Mouse (Mus musculus) myocyte (in vitro differentiated cells): ENCODE measurements around the gene Tbcc. TPM values are rescaled to one million over a fixed set of nuclear protein-coding genes. Genes with fewer than 3 reads are reported as not detected.

Source experiments
- H3K27me3 ChIP-seq: one replicate; pipeline ENCODE4 v1.6.1; 2011; ENCODE audit not compliant: control insufficient read depth, insufficient read depth, insufficient read length
- H3K36me3 ChIP-seq: one replicate; pipeline ENCODE4 v1.6.1; 2011; ENCODE audit not compliant: control insufficient read depth, insufficient read depth
- H3K4me2 ChIP-seq: one replicate; pipeline ENCODE4 v1.6.1; 2011; ENCODE audit warnings: low read depth, control low read depth
- H3K4me3 ChIP-seq: one replicate; pipeline ENCODE4 v1.5.1; 2011; ENCODE audit warnings: mild to moderate bottlenecking, control low read depth, moderate library complexity
- H3K79me2 ChIP-seq: one replicate; pipeline ENCODE4 v1.6.1; 2011; ENCODE audit not compliant: control insufficient read depth, insufficient read depth
- H3ac ChIP-seq: one replicate; pipeline ENCODE4 v1.6.1; 2011; ENCODE audit not compliant: control insufficient read depth, insufficient read length
- CEBPB ChIP-seq: IDR thresholded peaks from 2 replicates; pipeline ENCODE4 v1.6.1; 2011; ENCODE audit warnings: mild to moderate bottlenecking, moderate library complexity; ENCODE audit not compliant: poor library complexity, insufficient read depth, severe bottlenecking
- E2F4 ChIP-seq: IDR thresholded peaks from one replicate; pipeline ENCODE4 v1.6.1; 2011; ENCODE audit warnings: mild to moderate bottlenecking, control low read depth, moderate library complexity; ENCODE audit not compliant: insufficient read depth
- MAX ChIP-seq: IDR thresholded peaks from one replicate; pipeline ENCODE4 v1.6.1; 2011; ENCODE audit warnings: low read depth, mild to moderate bottlenecking, control low read depth
- MYOD1 ChIP-seq, 3 experiments: IDR thresholded peaks; one replicate each; pipeline ENCODE4 v1.6.1; 2011; ENCODE audit warnings: control low read depth in 2 of 3, low read depth in 2 of 3, mild to moderate bottlenecking in 2 of 3, moderate library complexity in 1 of 3; ENCODE audit not compliant: insufficient read length in 2 of 3, control insufficient read depth in 1 of 3
- MYOG ChIP-seq, 3 experiments: IDR thresholded peaks; one replicate each; pipeline ENCODE4 v1.6.1; 2011; ENCODE audit warnings: control low read depth in 2 of 3, low read depth in 2 of 3, mild to moderate bottlenecking in 2 of 3; ENCODE audit not compliant: insufficient read length in 2 of 3, control insufficient read depth in 1 of 3, insufficient read depth in 1 of 3
- POLR2A ChIP-seq: IDR thresholded peaks from one replicate; pipeline ENCODE4 v1.6.1; 2011; ENCODE audit warnings: low read depth, mild to moderate bottlenecking, control low read depth, moderate library complexity; ENCODE audit not compliant: insufficient read length
- POLR2AphosphoS2 ChIP-seq: IDR thresholded peaks from one replicate; pipeline ENCODE4 v1.6.1; 2011; ENCODE audit warnings: low read depth, control low read depth; ENCODE audit not compliant: insufficient read length
- REST ChIP-seq: IDR thresholded peaks from one replicate; pipeline ENCODE4 v1.6.1; 2011; ENCODE audit warnings: mild to moderate bottlenecking, control low read depth, moderate library complexity; ENCODE audit not compliant: insufficient read depth, insufficient read length
- SRF ChIP-seq: IDR thresholded peaks from one replicate; pipeline ENCODE4 v1.6.1; 2011; ENCODE audit warnings: low read depth; ENCODE audit not compliant: control insufficient read depth, insufficient read length
- TCF12 ChIP-seq: IDR thresholded peaks from one replicate; pipeline ENCODE4 v1.6.1; 2011; ENCODE audit warnings: mild to moderate bottlenecking, control low read depth; ENCODE audit not compliant: poor library complexity, insufficient read depth, severe bottlenecking
- TCF3 ChIP-seq: IDR thresholded peaks from one replicate; pipeline ENCODE4 v1.6.1; 2011; ENCODE audit warnings: low read depth, control low read depth; ENCODE audit not compliant: insufficient read length
- USF1 ChIP-seq: IDR thresholded peaks from one replicate; pipeline ENCODE4 v1.6.1; 2011; ENCODE audit warnings: low read depth, mild to moderate bottlenecking, control low read depth, moderate library complexity
- polyA plus RNA-seq: library from polyadenylated mRNA; unstranded; fragments of >200 nt; fragmentation: generic; extraction: Trizol; gene quantifications from one replicate; pipeline ENCODE4 v1.2.1, GENCODE M21; 2012; ENCODE audit warnings: missing spikeins

Gene Tbcc
- polyA plus RNA-seq, 1 experiment, result 46.1 TPM

DNA sequence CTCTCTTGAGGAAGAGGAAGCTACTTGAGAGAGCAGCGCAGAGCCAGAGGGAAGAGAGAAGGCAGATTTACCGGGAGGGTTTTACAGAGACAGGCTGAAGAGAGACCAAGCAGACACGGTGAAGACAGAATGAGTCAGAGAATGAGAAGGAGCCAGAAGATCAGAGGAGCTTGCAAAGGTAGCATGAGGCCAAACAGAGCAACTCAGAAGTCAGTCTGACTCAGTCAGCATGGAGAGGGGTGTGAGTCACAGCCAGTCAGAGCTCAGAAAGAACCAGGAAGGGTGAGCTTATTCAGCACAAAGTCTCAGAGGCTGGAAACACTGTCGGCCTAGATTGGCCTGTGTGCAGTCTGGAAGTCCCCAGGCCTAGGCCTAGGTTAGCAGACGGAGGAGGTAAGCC, 42.5 kb downstream of the Tbcc start:
- no peaks in the 10 kb centered on the region for H3K27me3 ChIP-seq
- H3K79me2 ChIP-seq, result no peaks in the 10 kb centered on the region
- H3K4me2 ChIP-seq, result no peak overlapping the region
- H3ac ChIP-seq, result no peak overlapping the region
- no peak overlapping the region for H3K4me3 ChIP-seq
- peaks cover 43% of the 10 kb centered on the region for H3K36me3 ChIP-seq
- no peak for TF ChIP-seq TCF12
- TF ChIP-seq USF1, result no peak
- TF ChIP-seq CEBPB, result no peak
- TF ChIP-seq MYOD1 (IDR thresholded peaks at IDR 0.05; ENCODE audit: control insufficient read depth in 1 of 3, insufficient read length in 2 of 3, low read depth in 2 of 3), result no peak
- TF ChIP-seq POLR2AphosphoS2, result no peak
- no peak for TF ChIP-seq POLR2A
- TF ChIP-seq TCF3, result no peak
- no peak for TF ChIP-seq REST
- TF ChIP-seq E2F4, result no peak
- TF ChIP-seq MAX, result no peak
- no peak for TF ChIP-seq MYOG (IDR thresholded peaks at IDR 0.05; ENCODE audit: control insufficient read depth in 1 of 3, insufficient read depth in 1 of 3, insufficient read length in 2 of 3, low read depth in 2 of 3)
- TF ChIP-seq SRF, result no peak

DNA sequence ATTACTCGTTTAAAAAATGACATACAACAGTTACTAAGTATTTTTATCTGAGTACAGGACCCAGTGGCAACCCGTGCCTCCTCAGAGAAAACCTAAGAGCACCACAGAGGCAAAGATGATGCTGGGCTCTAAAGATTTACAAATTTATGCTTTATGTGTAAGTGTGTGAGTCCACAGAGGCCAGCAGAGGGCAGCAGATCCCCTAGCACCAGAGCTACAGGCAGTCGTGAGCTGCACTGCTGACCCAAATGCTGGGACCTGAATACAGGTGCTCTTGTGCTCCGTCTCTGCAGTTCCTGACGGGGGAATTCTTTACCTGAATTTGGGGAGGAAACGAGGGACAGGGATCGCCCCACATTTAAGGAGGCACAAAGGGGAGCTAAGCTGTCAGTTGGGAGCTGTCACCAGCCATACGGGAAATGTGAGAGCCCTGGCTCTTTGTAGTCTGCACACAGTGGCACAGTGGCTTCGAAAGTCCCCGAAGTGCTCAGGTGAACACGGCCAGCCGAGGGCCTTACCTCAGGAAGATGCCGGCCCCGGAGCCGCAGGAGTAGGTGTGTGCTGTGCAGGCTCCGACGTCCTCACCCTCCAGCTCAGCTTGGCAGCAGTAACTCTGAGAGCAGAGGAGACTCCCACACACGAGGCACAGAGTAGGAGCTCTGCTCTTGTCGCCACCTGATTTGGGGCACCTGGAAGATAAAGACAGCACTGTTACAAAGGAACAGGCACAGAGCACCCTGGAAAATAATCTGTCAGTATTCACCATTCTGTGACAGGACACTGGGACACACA, 43.3 kb downstream of the Tbcc start:
- Histone ChIP-seq H3K36me3 (peaks cover 48% of the 10 kb centered on the region), H3ac (no peak overlapping the region), H3K4me2 (no peak overlapping the region), H3K4me3 (no peak overlapping the region), H3K79me2 (no peaks in the 10 kb centered on the region), H3K27me3 (no peaks in the 10 kb centered on the region)
- TF ChIP-seq POLR2AphosphoS2 (no peak), TCF12 (no peak), MAX (no peak), CEBPB (no peak), TCF3 (no peak), MYOG (IDR thresholded peaks at IDR 0.05; ENCODE audit: control insufficient read depth in 1 of 3, insufficient read depth in 1 of 3, insufficient read length in 2 of 3, low read depth in 2 of 3) (no peak), USF1 (no peak), MYOD1 (IDR thresholded peaks at IDR 0.05; ENCODE audit: control insufficient read depth in 1 of 3, insufficient read length in 2 of 3, low read depth in 2 of 3) (no peak), SRF (no peak)

DNA sequence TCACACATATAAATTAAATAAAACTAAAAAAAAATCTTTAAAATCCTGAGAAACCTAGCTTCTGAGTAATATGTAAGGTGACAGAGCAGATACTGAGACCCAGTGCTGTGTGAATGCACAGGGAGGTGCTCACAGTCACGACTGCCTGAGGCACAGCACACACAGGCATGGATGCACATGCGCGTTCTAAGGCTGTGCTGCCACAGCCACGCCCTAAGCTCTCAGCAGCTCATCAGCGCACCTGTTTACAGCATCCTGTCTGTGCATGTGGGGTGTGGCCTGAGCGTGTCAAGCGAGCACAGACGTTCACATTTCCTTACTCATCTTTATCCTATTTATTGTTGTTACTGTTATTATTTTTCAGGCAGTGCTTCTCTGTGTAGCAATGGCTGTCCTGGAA, 50.0 kb downstream of the Tbcc start:
- no peak overlapping the region for H3K4me3 ChIP-seq
- H3ac ChIP-seq, result no peak overlapping the region
- H3K36me3 ChIP-seq, result peaks cover 73% of the 10 kb centered on the region
- no peak overlapping the region for H3K4me2 ChIP-seq
- TF ChIP-seq MYOD1 (IDR thresholded peaks at IDR 0.05; ENCODE audit: control insufficient read depth in 1 of 3, insufficient read length in 2 of 3, low read depth in 2 of 3), result peak in 1 of 3 experiments; percentile 30
- TF ChIP-seq TCF12, result no peak
- TF ChIP-seq POLR2AphosphoS2, result peak; percentile 68
- peak; percentile 44 for TF ChIP-seq POLR2A
- TF ChIP-seq MYOG (IDR thresholded peaks at IDR 0.05; ENCODE audit: control insufficient read depth in 1 of 3, insufficient read depth in 1 of 3, insufficient read length in 2 of 3, low read depth in 2 of 3), result peak in 1 of 3 experiments; percentile 13
- no peak for TF ChIP-seq SRF
- no peaks in the 10 kb centered on the region for H3K79me2 ChIP-seq
- H3K27me3 ChIP-seq, result no peaks in the 10 kb centered on the region

Other genes starting within 250 kb of the Tbcc start
- gene Klc4, start 244.7 kb upstream of the Tbcc start, polyA plus RNA-seq, result 19.2 TPM
- gene Mrpl2, start 244.5 kb upstream of the Tbcc start, polyA plus RNA-seq, result 248 TPM
- 44.4 TPM for gene Cul7, start 240.3 kb upstream of the Tbcc start, polyA plus RNA-seq
- 45.8 TPM for gene Rrp36, start 216.3 kb upstream of the Tbcc start, polyA plus RNA-seq
- 145 TPM for gene Mea1, start 211.9 kb upstream of the Tbcc start, polyA plus RNA-seq
- 128 TPM for gene Klhdc3, start 209.8 kb upstream of the Tbcc start, polyA plus RNA-seq
- 79.6 TPM for gene Ppp2r5d, start 185.6 kb upstream of the Tbcc start, polyA plus RNA-seq
- 29.6 TPM for gene Pex6, start 179.2 kb upstream of the Tbcc start, polyA plus RNA-seq
- 0.11 TPM for gene Gnmt, start 161.5 kb upstream of the Tbcc start, polyA plus RNA-seq
- 35.8 TPM for gene Cnpy3, start 138.5 kb upstream of the Tbcc start, polyA plus RNA-seq
- 0.06 TPM for gene Ptcra, start 127.0 kb upstream of the Tbcc start, polyA plus RNA-seq
- gene 2310039H08Rik, start 118.0 kb upstream of the Tbcc start, polyA plus RNA-seq, result 63.8 TPM
- gene Rpl7l1, start 108.0 kb upstream of the Tbcc start, polyA plus RNA-seq, result 74.3 TPM
- 5.1 TPM for gene Bicral, start 32.2 kb upstream of the Tbcc start, polyA plus RNA-seq
- gene Prph2, start 19.8 kb downstream of the Tbcc start, polyA plus RNA-seq, result not detected
- 36.9 TPM for gene Ubr2, start 119.9 kb downstream of the Tbcc start, polyA plus RNA-seq